Mouse (Mus musculus) brain, adult 2 months (tissue): ENCODE measurements around the gene Klk13.
A peak's percentile ranks its signal among the peaks of the same experiment; 100 is the strongest.
"Not testable (repeated sequence)": the region's sequence is repeated elsewhere in the genome, so short reads cannot be mapped to it uniquely, and the experiment has no call there.

Experiments used
- DNase-seq: peaks from one replicate; pipeline ENCODE4 v3.0.0; 2011; ENCODE audit warnings: low read depth, low spot score

Klk13 gene

DNA sequence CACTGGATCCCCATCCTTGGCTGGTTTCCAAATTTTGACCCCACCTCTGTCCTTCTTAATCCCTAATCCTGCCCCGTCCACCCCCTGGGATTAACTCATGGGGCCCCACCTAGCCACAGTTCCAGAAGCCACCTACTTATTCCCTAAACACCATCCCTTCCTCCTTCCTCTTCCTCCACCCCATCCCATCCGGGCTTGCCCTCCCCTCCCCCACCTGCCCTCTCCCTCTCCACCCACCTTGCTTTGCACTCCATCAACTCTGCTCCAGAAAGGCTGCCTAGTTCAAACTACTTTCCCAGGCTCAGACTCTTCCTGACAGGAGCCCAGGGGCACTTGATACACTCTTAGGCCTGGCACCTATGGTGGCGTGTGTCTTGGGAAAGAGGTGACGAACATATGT, at the start of gene Klk13:
TSS of gene Klk13 (plus strand) at position 301 of the 400 bp plus-strand sequence.
- no peak for DNase-seq

DNA sequence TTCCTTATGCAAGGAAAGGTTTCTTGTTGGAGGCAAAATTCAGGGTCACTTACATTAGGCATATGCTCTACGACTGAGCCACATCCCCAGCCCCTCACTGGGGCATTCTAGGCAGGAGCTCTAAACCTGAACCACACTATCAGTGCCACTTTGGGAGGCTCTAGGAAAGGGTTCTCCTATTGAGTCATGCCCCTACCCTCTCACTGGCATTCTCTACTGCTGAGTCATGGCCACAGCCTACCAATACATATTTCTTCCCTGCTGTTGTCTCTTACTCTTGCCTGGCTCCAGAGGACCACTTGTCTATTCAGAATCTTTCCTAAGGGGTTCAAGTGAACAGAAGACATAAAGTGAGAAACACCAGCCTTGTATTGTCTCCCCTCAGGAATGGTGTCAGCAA, 49.6 kb upstream of the Klk13 start:
- DNase-seq, result no peak

DNA sequence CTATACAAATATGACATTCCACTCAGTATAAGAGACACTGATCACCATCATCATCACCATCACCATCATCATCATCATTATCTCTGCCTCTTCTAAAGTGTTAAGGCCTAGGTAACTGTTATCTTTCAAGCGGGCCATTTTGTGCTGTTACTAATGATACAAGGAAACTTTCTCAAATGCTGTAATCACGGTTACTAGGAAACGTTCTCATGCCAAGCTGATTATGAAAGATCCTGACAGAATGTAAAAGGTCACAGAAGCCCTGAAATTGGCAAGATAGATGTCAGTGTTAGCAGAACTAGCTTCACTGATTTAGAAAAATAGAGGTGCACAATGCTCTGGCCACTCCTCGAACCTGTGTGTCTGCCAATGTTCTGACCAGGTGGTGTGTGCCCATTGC, 45.1 kb upstream of the Klk13 start:
- not testable (repeated sequence) for DNase-seq

DNA sequence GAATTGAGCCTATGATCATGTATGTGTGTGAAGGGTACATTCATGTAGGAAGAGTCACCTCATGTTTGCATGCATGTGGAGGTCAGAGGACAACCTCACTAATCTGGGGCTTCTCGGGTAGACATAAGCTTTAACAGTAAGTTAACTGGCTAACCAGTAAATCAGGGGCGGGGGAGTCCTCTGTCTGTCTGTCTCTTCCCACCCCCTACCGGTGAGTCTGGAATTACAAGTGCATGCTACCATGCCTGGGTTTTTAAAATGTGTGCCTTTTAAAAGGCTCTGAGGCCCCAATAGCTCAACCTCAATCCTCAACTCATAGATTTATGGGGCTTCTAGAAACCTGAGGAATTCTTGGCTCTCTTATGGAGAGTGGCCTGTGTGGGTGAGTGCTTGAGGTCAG, 43.8 kb upstream of the Klk13 start:
- no peak for DNase-seq

DNA sequence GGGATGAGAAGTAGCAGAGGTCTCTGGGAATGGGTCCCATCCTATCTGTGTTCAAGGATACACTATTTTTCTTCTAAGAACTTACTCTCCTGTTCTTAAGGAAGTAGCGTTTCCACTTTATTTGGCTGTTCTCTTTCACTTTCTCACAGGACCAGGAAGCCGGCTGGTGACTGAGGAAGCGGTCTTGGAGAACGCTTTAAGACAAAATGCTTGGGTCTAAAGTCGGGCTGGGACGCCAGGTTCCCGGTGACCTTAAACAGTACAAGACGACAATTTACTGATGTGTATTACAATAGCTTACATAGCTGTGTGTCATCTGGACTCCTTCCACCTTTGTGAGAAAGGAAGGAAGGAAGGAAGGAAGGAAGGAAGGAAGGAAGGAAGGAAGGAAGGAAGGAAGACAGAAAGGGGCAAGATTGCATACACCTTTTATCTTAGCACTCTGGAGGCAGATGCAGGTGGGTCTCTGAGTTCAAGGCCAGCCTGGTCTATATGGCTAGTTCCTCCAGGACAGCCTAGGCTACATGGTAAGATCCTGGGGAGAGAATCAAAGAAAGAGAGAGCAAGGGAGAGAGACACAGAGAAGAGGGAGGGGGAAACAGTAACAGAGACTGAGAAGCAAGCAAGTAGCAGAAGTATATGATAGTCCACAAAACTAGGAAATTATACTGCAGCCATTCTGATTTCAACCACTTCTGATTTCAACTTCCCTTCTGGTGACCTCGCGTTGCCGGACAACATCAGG, 41.1 kb upstream of the Klk13 start:
- DNase-seq, result no peak

DNA sequence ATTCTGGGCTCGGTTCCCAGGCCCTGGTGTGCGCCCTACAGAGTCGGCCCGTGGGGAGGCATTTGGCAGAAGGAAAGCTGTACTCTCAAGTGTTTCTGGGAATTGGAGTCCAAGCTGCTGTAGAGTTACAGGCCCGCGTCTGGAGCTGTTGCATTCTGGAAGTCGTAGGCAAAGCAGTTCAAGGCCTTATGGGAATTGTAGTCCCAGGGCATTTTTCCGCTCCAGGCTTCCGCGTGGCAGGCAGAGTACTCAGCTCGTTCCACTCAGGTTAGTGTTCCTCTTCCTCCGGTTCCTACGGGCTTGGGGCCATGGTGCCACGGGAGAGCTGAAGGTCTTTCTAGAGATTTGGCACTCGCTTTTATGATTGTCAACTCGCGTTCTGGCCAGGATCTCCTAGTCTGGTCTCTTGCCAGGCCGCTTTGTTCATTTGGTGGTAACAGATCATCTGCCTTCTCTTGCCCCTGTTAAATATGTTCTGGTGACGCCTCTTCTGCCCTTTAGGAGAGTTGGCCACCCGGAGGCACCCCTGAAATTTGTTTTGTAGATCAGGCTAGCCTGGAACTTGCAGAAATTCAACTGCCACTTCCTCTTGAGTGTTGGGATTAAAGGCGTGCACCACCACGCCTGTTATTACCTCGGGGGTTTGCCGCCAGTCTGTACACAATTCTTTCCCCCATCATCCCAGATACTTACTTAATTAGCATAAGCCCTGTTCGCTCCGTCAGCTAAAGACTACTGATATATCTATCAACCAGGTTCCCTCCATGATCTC, 40.4 kb upstream of the Klk13 start, which contains the start of gene Ctu1:
TSS of gene Ctu1 (plus strand) at position 208 of the 772 bp plus-strand sequence.
- DNase-seq, result peak; percentile 99

DNA sequence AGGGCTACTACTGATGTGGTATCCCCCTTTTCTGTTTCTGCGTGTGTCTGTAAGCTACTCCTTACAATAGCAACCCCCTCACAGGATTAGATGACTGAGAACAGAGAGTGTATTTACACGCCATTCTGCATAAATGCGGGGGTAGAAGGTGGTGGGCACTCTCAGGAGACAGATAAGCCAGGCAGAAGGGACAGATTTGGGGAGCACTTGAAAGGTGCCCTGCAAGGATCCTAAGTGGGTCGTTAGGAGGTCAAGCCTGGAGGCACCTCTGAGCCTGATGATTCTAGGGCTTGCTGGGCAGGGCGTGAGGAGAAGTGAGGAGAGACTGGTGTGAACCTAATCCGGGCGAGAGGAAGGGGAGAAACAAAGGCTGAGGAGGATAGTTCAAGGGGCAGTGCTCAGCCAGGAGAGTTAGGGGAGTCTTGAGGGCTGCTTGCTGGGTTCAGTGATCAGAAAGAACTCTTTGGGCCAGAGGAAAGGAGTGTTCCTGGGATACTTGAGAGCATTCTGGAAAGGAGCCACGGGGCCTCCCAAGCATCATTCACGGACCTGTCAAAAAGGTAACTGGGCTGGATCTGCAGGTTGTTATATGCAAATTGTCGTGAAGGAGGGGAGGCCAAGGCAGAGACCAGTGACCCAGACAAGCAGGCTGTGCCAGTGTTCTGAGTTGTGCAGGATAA, 39.6 kb upstream of the Klk13 start:
- DNase-seq, result no peak

DNA sequence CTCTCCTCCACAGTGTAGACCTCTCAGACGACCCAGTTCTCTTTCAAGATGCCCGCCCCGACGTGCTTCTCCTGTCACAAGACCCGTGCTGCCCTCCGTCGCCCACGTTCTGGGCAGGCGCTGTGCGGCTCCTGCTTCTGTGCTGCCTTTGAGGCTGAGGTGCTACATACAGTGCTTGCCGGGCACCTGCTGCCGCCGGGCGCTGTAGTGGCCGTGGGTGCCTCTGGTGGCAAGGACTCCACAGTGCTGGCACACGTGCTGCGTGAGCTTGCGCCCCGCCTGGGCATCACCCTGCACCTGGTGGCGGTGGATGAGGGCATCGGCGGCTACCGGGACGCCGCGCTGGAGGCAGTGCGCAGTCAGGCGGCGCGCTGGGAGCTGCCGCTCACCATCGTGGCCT, 37.3 kb upstream of the Klk13 start:
- no peak for DNase-seq

DNA sequence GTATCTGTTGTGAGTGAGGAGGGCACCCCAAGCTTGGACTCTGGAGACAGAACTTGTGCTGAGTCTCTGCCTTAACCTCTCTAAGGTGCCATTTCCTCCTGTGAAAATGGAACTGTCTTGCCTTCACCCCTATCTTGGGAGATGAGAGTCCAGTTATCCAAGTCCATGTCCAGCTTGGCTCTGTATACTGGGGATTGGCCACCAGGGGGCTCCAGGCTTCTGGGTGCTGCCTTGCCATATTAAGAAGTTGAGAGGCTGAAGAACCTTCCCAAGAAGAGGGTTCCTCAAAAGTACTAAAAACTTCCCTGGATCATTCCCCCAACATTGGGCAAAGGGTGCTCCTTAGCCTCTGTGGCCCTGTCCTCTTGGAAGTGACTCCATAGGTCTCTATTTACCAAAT, 33.9 kb upstream of the Klk13 start:
- peak; percentile 45 for DNase-seq

DNA sequence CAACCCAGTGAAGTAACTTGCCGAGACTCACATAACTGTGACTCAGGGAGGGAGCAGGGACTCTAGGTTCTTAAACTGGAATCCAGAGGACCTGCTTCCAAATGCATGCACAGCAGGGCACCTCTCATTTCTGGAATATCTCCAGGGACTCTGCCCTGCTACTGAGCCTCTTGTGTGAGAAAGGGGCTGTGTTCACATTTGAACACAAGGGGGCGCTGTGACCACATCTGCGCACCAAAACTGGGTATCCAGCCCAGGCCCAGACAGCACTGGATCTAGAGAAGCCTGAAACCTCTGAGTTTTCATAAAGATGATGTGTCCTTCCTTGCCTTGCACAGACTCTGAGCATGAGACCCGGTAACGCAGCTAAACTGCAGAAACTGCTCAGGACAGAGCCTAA, 31.4 kb upstream of the Klk13 start:
- DNase-seq, result peak; percentile 57

DNA sequence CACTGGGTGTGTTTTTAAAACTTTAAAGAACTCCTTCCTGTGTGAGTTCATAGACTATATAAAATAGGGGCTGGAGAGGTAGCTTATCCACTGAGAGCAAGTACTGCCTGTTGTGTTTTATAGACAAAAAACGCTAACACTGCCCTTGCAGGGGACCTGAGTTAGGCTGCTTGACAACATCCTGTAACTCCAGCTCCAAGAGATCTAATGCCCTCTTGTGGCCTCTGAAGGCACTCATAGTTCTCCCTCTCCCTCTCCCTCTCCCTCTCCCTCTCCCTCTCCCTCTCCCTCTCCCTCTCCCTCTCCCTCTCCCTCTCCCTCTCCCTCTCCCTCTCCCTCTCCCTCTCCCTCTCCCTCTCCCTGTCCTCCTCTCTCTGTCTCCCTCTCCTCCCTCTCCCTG, 29.9 kb upstream of the Klk13 start:
- DNase-seq, result peak; percentile 37

DNA sequence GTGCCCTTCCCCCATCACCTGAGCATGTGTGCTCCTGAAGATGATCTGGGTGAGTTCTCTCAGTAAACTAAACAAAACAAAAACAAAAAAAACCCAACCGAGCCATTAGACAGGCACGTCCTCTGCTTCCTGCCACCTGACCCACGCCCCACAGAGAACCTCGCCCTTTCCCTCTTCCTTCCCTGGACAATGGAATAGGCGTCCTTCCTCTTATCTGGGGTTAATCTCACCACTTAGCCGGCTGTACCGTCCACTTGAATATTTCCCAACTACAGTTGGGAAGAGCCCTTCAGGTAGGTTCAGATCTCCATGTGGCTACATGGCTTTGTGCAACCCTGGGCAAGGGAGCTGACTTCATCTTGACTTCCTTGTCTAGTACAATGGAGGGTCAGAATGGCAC, 27.3 kb upstream of the Klk13 start:
- DNase-seq, result no peak

DNA sequence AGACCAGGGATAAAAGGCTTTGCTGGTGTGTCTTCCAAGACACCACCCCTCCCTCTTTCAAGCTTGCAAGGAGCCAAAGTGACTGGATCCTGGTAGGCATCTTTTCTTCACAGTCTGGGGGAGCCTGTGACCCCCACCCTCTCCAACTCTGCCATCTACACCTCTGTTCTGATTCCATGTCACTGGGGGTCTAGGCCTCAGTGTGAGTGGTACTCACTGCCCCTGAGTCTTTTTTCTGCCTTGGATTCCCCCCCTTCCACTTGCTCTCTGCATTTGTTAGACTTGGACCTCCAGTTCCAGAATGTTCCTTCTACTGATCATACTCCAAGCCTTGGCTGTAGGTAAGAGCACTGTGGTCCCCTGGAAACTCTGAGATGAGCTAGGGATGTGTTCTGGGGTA, 22.2 kb upstream of the Klk13 start, which contains the start of gene Klk14:
TSS of gene Klk14 (plus strand) at position 301 of the 400 bp plus-strand sequence.
- DNase-seq, result no peak

DNA sequence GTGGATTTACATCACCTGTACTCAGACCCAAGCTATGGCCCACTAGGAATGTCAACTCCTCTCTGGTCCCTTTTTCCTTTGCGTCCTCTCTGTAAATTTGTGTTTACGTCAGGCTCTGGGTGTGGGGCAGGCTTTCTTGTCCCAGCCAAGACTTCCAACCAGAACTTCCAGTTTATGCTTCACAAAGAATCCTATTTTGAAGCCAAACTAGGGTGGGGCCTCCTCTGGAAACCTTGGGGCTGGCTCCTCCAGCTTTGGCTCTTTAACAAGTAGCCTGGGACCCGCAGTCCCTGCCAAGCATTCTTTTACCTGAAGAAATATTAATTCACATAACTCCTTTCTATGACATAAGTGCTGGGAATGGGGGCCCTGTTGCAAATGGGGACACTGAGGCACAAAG, 2.3 kb upstream of the Klk13 start:
- DNase-seq, result no peak

DNA sequence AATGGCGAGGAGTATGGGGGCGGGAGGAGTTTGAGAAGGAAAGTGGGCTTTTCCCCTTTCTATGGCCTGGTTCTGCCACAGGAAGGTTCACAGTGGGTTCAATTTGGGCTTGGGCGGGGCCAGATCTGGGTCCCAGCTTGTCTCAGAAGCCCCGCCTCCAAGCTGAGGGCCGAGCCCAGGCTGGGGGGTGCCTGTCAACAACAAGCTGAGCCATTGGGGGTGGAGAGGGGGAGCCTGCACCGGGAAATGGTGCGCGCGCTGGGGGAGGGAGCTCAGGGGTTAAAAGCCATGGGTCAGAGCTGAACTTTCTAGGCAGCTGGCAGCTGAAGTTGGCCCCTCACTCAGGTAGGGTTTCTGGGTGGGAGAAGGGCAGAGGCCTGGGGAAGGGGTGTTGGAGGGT, 550 bp downstream of the Klk13 start:
- no peak for DNase-seq

DNA sequence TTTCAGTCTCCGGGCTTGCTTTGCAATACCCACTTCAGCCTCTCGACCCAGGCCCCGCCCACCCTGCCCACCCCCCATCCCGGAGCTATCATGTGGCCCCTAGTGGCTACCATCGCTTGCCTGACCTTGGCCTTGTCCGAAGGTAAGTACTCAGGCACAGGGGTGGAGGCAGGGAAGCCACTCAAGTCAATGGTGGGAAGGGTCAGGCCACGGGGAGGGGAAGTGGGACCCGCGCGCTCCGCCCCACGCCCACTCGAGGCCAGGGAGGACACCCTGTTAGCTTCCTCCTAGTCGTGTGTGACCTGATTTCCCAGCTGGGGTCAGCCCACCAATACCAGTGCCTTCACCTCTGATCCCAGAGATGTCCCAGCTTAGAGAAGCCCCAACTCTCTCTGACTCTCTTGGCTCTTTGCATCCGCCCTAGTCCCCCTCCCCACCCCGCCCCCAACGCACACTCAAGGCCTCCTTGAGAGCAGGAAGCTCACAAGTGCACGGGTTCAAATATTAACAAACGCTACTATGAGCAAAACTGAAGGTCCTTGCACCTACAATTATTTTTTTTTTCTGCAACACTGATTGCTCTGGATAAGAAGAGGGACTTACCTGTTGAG, 1.5 kb downstream of the Klk13 start:
- DNase-seq, result no peak

DNA sequence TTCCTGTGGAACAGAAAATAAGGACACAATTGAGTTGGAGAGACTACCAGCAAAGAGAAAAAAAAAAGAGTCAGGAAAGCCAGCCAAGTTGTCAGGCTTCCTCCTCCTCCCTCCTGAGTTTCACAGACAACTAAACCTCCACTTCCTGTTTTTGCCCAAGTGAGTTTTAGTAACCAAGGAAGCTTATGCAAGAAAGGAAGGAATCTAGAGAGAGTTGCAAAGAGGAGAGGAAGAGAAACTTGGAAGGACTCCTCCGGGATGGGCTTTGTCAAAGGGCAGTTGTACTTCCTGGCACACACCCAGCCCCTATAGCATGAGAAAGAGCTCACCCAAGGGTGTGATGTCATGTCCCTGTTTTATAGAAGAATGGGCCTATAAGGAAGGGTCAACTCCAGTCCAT, 35.4 kb downstream of the Klk13 start:
- peak; percentile 63 for DNase-seq

DNA sequence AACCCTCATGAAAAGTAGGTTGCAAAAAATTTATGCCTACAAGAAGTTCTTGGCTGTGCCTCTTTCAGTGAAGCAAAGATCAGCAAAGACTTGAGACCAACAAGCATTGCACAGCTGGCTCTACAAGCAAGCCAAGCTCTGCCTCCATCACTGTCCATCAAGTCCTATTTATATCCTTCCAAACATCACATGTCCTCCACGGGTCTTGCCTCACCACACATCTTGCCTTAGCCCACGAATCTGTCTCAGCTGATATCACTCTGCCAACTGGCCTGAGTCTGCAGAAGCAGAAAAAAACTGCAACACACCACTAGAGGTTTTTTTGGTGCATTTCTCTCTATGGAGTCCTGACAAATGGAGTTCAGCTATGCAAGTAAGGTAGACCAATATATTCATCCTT, 40.4 kb downstream of the Klk13 start:
- DNase-seq, result no peak

DNA sequence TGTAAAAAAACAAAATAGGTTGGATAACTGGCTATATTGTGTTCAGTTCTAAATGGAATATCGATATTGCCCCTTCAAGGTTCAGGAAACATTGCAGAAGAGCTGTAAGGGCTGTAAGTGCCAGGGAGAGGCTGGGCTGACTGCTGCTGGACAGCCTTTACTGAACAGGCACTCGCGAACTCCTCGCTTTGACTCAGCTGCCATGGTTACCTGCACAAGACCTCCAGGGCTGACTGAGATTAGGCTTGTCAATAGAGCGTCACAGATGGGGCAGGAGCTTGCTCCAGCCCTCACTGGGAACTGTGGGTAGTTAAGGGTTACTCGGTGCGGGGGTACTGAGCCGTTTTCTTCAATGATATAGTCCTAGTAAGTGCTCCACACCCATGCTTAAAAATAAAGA, 54.1 kb downstream of the Klk13 start:
- DNase-seq, result no peak

DNA sequence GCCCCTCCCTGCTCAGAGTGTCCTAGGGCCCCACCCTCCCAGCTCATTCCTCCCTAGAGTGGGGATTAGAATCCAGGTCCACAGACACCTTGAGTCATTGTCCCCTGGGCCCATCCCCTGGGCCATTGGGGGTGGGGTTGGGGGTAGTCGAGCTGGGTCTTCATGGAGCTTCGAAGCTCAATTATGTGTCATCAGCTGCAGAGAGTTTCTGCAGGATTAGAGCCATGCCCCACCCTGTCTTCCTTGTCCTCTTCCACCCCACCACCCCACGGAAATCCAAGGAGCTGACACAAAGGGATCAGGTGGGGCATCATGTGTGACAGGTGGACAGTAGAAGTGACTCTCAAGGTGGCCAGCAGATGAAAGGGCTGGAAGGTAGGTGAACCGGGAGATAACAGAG, 56.2 kb downstream of the Klk13 start, which contains the start of gene Klk12:
TSS of gene Klk12 (plus strand) at position 301 of the 400 bp plus-strand sequence.
- no peak for DNase-seq

DNA sequence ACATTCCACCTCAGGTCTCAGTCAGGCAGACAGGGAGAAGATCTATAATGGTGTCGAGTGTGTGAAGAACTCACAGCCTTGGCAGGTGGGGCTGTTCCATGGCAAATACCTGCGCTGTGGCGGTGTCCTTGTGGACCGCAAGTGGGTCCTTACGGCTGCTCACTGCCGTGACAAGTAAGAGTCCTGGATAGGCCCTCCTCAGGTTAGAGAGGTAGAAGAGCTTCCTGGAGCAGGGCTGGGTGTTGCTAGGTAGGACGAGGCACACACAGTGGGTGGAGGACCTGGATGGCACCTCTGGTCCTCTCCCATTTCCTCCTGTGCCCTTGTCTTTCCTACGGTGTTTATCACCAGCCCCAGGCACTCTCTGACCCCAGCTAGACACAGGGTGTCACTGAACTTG, 57.3 kb downstream of the Klk13 start:
- no peak for DNase-seq

DNA sequence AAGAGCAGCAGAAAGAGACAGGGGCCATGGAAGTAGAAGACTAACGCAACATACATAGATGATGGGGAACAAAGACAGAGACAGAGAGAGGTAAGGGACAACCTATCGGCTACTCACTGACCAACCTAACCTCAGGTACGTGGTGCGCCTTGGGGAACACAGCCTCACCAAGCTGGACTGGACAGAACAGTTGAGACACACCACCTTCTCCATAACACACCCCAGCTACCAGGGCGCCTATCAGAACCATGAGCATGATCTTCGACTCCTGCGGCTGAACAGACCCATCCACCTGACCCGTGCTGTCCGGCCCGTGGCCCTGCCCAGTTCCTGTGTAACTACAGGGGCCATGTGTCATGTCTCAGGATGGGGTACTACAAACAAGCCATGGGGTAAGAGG, 58.3 kb downstream of the Klk13 start:
- no peak for DNase-seq
